Mouse (Mus musculus) gastrocnemius, adult 8-10 months (tissue): ENCODE measurements at regions not wholly inside any gene's neighbourhood (a gene's known extent, or its start where the extent isn't known, plus 50 kb on each side); places are given as distances from the start of the nearest gene placed in this dataset.
"Not testable (repeated sequence)": the region's sequence is repeated elsewhere in the genome, so short reads cannot be mapped to it uniquely, and the experiment has no call there.

Experiments used
- DNase-seq, 2 experiments: peaks; one replicate each; pipeline ENCODE4 v3.0.0; 2022; ENCODE audit warnings: low spot score in 2 of 2

DNA sequence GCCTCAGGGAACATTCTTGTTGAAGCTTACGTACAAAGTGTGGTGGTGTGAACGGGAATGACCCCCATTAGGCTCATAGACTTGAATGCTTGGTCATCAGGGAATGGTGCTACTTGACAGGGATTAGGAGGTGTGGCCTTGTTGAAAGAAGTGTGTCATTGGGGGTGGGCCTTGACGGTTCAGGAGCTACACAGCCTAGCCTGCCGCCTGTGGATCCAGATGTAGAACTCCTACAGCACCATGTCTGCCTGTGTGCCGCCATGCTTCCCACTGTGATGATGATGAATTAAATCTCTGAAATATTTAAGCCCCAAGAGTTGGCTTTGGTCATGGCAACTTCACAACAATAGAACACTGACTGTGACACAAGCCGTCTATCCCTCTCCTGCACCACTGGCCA is 163.6 kb downstream of the Ankrd50 start:
- DNase-seq: no peak

DNA sequence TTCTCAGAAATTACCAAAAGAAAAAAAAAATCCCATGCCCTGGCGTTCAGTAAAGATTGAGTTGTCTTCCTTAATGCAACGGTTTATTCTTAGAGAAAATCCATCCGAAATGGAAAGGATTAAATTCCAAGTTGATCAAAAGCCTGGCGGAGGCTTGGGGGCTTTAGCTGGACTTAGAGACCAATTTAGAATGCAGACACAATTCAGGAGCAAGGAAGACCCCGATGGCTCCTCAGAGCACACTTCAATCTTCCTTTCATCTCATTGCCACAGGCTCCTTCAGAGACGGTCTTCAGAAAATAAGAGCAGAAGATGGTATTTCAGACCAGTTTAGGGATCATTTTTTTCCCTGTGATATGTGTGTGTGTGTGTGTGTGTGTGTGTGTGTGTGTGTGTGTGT is 171.8 kb downstream of the Ankrd50 start:
- DNase-seq: no peak

DNA sequence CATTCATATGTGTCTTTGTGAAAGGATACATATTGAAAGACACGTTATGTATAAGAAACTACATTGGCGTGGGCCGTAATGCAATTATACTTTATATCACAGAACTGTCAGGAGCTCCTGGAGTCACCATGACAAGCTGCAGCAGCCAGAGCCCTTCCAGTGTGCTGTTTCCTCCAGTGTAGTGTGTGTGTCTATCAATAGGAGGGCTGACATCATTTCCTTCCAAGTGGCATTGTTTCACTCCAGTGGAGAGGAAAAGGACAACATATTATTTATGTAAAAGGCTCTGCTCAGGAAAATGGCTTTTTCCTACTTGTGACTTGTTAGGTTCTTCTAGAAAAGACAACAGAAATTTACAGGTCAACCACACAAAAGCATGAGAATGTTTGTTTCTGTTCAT is 172.5 kb downstream of the Ankrd50 start:
- DNase-seq: no peak

DNA sequence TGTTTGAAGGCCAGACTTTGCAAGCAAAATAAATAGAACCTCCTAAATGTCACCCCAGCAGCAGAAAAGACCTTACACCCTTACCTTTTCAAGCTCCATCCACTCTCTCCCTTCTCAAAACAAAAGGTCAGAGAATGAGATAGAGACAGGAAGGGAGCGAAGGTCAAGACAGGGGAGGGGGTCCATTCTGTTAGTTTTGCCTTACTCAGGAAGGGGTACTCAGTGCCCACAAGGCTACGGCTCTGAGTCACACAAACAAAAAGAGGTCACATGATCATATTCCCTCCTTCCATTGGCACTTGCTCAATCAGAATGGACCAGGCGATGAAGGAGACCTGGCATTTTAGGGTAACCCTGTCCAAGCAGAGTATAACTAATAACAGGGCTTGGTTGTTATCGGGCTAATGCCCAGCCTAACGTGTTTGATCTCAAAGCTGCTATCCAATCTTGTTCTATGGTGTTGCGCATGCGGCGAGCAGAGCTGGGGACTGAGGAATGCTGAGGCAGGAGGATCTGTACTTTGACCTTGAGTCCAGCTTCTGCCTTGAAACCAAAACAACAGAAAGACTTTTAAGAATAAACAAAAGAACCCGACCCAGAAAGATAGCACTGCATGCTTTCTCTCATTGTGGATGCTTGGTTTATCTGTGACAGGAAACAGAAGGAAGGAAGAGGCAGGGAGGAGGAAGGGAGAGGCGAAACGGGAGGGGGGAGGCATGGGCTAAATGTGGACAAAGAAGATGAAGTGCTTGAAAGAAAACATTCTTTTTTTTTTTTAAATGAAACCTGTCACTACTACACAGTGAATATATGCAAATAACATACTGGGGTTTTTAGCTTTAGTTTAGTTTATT is 184.5 kb downstream of the Ankrd50 start:
- DNase-seq: no peak

DNA sequence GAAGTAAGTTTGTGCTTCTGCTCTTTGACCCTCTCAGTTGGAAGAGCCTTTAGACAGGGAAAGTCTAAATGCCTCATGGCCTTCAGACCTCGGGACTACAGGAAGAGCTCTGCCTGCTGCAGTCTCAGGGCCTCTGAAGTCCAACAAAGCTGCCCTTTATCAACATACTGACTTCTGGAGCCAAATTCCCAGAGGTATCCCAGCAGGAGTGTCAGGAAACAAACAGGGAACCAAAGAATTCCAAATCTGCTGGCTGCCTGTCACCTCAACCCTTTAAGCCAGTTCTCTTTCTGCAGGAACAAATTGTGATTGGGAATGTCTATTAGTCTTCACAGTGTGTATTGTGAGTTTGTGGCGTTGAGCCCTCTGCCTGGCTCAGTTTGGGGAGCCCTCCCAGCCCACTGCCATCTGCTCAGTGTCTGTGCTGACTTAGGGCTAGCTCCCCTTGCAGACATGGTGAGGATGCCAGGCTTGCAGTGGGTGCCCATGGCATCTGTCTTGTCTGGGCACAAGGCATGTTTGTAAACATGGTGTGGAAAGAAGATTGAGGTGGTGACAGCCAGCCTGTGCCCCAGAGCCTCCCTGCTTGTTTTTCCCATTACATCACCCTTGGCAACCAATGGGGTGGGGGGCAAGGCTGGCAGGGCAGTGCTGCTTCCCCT is 185.3 kb downstream of the Ankrd50 start:
- DNase-seq: no peak

GRCm38 (mm10) chr3:38297499-38297898 is 187.1 kb downstream of the Ankrd50 start:
- no peak for DNase-seq

DNA sequence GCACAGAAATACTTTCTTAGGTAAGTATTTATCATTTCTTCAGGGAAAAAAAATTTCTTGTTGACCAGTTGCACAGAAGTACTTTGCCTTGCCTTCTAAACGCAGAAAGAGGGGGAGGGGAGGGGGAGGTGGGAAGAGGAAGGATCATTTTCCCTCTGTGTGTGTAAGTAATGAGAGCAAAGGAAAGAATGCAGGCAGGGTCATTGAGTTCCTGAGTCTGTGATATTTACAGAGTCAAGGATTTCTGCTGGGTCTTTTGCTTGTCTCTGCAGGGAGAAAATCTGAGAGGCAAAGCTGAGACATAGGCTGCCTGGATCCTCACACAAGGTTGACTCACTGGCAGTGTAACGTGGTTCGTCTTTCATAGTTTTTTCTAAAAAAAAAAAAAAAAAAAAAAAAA is 195.6 kb downstream of the Ankrd50 start:
- DNase-seq: no peak

- no peak for DNase-seq
Observed at GRCm38 (mm10) chr3:38283687-38284124, 200.9 kb downstream of the Ankrd50 start.

DNA sequence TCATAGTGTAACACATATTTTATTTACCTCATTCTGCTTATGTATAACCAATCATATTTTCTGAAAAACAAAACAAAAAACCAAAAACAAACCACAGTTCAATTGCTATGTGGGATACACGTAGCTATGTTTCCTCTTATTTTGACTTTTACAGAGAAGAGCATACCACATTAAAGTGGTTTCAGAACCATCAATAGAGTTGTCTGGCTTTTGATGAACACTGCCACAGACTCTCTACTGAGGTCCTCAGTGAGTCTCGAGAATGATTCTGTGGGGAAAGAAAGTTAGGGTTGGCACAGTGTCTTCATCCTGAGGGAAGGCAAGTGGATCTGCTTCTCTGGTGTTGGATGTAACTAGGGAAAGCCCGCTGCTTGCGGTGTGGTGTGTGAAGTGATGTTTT is 201.8 kb downstream of the Ankrd50 start:
- no peak for DNase-seq

DNA sequence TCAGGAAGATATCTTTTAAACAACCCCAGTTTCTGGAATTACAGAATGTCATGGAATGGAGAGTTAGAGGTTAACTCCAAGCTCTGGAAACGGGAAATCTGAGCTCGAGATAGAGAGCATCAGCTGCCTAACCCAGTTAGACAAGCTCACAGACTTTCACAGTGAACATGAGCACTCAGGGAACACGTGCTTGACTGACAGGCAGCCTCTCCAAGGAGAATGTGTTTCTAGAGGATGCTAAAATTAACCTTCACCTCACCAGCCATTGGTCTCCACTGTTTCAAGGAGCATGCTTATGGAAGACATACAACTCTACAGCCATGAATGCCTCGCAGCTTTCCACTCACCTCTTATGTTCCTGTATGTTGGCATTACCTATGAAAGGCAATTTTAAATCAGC is 203.0 kb downstream of the Ankrd50 start:
- DNase-seq: no peak

DNA sequence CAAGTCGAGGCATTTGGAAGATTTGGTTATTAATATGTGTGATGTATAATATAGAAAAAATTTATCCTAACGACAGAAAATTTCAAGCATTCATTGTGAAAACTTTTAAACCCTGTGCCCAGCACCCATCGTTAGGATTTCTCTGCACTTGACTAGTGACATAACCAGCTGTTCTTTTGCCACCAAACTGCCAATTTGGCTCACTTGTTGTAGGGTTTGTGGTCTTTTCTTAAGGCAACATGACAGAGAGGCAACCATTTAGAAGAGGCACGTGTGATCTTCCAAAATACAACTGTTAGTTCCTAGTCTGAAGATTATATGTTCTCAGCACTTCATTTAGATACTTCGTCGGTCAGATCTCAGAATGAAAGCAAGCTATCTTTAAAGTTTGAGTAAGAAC is 203.8 kb downstream of the Ankrd50 start:
- no peak for DNase-seq

- DNase-seq: no peak
Observed at GRCm38 (mm10) chr3:38280105-38280504, 204.5 kb downstream of the Ankrd50 start.

DNA sequence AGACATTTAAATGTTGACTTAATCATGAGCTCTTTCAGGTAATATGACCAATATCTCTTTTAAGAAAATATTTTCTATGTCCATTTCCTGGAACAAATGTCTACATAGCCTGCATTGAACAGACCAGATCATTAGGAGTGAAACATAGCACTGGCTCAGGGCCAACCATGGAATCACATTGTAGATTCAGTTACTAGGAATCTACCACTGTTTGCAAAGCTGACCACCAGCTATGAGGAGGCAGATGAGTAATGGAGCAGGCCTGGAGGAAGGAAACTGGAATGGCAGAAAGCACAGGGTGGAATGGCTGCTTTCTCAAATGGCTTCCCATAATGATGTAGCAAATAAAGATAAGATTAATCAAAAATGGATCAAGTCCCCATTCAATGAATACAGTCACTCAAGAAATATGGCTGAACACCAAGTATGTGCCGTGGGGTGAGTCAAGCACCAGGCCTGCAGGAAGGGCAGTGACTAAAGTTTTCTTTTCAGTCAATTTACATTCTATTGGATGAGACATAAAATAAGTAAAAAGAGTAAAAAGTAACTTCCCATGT is 207.6 kb downstream of the Ankrd50 start:
- no peak for DNase-seq

GRCm38 (mm10) chr3:38275321-38275720 is 209.3 kb downstream of the Ankrd50 start:
- no peak for DNase-seq

DNA sequence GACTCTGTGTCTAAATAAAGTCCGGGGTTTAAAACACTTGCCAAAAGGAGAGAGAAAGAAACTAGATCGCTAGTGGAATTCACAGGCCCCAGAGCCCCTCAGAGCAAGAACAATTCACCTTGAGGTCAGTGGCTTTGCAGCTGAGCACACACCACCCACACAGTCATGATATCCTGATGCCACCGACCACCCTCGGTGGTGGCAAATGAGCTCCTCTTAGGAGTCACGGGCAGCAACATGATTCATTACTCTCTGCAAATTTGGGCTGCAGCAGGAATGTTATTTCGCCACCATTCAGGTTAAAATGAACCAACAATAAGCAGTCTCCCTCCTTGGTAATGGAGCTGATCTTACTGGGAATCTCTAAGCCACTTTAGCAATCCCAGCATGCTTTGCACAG is 213.9 kb downstream of the Ankrd50 start:
- DNase-seq: no peak

DNA sequence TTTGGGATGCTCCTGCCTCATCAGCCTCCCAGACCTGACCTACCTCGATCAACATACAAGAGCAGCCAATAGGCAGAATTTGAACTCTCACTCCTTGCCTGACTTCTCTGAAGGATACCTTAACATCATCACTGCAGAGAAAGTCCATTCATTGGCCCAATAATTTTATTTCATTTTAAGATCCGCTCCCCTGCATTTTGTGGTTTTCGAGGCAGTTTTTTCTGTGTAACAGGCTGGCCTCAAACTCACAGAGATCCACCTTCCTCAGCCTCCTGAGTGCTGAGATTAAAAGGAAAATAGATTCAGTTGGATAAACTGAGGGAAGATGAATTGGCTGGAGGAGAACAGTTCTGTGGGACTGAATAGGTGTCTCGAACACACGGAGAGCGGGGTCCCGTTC is 216.4 kb downstream of the Ankrd50 start:
- DNase-seq: no peak

- DNase-seq: no peak
Observed at GRCm38 (mm10) chr3:38263261-38264141, 221.1 kb downstream of the Ankrd50 start.

- DNase-seq: no peak
Observed at GRCm38 (mm10) chr3:38261326-38262075, 223.1 kb downstream of the Ankrd50 start.

DNA sequence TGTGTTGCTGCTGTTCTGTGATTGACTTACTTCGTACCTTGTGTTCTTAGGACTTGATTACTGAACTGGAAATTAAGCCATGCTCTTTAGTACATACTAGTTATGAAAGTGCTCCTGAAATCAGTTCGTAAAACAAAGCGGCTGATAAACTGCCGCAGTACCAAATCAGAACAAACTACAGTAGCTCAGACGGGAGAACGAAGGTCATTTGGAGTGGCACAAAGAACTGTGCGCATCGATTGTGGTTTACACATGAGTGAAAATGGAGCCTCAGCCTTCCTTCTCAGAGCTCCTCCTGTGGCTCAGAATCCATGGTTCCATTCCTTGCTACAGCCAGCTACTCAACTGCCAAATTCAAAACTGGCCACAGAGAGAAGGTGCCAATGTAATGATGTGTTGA is 225.4 kb downstream of the Ankrd50 start:
- not testable (repeated sequence) for DNase-seq

DNA sequence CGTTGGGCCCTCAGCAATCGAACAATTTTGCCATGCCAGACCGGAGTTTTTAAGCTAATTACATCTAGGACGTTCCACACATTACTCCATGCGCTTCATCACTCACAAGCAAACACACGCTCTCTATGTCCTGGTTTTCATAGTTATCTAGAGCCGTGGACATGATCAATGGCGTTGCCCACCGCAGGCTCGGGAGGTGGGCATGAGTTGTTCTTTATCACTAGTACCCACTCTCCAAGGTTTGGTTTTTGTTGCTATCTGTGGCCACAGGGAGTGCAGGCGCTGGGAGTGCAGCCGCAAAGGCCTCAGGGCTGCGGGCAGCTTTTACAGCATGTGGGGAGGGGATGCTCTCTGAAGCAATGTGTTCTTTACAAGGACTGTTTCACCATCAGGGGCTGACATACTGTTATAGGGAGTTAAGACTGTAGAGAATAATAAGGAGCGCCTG is 226.8 kb downstream of the Ankrd50 start:
- DNase-seq: no peak
